Mouse (Mus musculus) hindlimb bud, embryonic 11.5 days (tissue): ENCODE data around the gene Fkbp11.
"Not testable (repeated sequence)": the region's sequence is repeated elsewhere in the genome, so short reads cannot be mapped to it uniquely, and the experiment has no call there.

ENCODE experiments used
- DNase-seq: peaks from one replicate; pipeline ENCODE4 v3.0.0-alpha.2; 2012; ENCODE audit warnings: low read depth, low spot score; ENCODE audit errors: extremely low spot score

Fkbp11 gene

DNA sequence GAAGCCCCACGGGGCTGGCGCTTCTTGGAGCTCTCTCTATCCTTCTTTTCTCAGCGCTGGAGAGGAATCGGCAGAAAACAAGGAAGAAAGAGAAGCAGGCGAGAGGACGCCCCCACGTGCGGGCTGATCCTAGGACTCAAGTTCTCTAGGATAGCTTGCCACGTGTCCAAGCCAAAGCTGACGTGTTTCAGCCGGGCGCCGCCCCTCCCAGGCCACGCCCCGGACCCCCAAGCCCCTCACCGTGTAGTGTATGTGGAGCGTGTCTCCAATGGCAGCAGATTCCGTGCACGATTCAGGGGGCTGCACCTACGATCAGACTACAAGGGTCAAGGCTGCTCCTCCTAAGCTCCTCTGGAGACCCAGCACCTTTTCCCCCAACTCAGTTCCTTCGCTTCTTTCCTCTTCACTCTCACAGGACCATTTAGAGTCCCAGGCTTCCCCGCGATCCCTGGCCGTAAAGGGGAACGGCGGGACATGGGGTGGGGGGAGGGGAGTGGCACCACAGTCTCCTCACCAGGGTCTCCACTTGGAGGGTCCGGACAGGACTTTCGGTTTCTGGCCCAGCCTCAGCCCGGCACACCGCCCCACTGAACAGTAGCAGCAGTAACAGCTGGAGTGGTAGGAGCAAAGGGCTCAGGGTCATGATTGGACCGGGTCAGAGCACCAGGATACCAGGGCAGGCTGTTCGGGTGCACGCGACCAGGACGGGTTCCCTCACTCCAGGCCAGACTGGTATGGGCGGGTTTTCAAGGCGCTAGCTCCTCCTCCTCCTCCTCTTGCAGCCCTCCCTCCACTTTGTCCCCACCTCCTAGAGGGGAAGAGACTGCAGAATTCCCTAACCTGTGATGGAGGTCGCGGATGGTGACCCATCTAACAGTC is at the start of gene Fkbp11:
Gene Fkbp11, minus strand, starts transcription at position 756 of the 879 bp plus-strand sequence.
- DNase-seq, result no peak

DNA sequence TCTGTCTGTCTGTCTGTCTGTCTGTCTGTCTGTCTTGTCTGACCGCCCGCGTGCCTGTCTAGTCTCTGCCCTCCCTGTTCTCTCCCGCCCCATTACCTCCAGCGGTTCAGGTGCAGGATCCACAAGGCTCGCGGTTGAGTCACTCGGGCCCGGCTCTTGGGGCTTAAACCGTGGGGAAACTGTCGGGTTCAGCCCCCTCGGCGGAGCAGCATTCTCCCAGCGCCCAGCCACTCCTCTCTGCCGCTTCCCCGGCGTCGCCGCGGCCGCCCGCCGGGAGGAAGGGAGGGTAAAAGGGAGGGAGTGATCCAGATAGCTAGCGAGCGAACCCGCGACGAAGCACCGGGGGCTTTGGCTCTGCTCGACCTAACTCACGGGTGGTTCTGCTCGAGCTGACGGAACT is 49.8 kb upstream of the Fkbp11 start, which contains the start of gene Wnt10b:
Gene Wnt10b, minus strand, starts transcription at position 389 of the 400 bp plus-strand sequence.
- no peak for DNase-seq

DNA sequence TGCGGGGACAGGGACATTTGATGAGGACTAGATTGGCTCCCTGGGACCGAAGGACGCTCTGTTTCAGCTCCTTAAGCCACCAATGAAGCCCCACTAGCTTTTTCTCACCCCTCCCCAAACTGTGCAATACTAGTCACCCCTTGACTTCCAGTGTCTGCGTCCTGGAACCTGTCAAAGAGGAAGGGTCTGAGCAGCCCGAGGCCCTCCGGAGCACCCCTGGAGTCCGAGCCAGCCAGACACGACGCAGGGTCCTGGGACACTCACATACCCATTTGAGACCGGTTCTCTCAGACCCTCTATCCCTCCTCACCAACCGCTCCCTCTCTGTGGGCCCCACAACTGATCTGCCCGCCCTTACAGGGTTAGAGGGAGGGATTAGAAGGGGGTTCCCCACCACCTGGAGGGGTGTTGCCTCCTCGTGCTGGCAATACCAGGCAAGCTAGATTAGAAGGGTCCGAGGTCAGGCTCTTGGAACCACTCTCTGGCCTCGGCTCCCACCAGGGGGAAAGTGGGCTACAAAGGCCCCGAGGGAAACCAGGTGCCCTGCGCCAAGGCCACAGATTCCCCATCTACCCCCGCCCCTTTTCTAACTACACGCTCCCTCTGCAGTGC is 49.1 kb upstream of the Fkbp11 start:
- no peak for DNase-seq

DNA sequence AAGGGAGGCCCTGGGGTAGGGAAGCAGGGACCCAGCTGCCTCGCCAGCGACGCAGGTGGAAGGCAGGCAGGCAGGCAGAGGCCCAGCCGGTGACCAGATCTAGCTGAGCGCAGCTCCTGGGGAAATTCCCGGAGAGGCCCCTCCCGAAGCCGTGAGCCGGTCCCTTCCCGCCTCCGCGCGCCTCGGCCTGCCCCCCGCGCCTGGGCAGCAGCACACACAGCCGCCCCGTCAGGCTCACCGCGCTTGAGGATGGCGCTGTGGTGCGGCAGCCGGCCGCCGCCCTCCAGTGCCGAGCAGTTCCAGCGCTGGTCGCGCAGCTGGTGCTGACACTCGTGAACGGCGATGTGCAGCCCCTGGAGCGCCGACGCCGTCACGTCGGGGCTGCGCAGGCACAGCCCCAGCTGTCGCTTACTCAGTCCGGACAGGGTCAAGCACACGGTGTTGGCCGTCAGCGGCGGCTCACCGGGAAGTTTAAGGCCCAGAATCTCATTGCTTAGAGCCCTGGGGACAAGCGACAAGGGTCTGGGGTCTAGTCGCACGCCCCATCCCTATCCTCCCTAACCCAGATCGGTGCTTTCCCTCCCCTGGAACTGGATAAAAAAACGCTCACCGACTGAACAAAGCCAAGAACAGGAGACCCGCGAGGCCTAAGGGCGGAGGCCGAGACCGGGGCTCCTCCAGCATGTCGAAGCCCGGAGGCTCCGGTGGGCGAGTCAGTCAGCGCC is 48.4 kb upstream of the Fkbp11 start:
- DNase-seq, result no peak

DNA sequence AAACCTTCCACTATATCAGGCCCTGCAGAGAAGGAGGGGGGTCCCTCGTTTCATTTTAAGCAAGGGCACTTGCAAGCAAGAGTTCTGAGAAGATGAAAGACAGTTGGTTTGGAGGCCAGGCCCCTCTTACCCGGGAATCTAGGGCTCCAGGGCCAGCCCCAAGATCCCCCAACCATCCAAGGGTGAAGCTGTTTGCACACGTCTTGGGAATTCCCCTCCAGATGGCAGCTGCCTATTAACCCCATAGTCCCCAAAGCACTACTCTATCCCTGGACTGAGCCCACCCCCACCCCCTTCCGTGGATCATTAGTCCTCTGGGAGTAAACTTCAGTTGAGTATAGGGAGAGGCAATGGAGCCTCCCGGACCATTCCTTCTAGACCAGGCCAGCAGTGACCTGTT is 47.5 kb upstream of the Fkbp11 start:
- no peak for DNase-seq

DNA sequence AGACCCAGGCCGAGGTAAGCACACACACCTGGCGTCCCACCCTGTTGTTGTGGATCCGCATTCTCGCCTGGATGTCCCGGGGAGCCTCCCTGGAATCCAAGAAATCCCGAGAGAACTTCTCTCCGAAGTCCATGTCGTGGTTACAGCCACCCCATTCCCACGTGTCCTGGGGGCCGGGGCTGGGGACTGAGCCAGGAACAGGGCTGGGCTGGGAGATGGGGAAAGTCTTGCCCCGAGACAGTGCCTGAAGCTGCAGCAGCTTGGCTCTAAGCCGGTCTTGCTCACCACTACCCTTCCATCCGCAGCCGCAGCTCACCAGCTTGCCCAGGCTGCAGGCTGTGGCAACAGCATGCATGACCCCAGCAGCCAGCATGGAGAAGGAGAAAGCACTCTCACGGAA is 46.1 kb upstream of the Fkbp11 start:
- no peak for DNase-seq

DNA sequence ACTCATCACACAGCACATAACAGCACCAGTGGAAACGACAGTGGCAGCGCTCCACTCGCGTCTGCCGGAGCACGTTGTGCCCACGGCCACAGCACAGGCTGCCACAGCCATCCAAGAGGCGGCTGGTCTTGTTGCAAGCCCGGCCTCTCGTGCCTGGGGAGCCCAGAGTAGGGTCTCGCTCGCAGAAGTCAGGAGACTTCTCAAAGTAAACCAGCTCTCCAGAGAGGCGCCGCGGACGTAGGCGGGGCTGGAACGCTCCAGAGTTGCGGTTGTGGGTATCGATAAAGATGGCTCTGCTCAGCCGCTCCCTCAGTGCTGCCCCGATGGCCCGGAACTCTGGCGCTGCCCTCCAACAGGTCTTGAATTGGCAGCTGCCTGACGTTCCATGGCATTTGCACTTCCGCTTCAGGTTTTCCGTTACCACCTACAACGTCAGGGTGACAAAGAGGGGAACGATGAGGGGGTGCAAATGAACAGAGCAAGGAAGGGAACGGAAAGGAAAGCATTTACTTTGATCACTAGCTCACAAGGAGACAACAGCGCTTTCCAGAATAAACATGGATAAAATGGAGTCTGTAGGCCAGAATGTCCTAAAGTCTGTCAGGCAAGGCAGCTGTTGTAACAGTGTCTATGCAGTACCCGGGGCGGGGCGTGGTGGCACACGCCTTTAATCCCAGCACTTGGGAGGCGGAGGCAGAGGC is 44.7 kb upstream of the Fkbp11 start:
- DNase-seq, result no peak

DNA sequence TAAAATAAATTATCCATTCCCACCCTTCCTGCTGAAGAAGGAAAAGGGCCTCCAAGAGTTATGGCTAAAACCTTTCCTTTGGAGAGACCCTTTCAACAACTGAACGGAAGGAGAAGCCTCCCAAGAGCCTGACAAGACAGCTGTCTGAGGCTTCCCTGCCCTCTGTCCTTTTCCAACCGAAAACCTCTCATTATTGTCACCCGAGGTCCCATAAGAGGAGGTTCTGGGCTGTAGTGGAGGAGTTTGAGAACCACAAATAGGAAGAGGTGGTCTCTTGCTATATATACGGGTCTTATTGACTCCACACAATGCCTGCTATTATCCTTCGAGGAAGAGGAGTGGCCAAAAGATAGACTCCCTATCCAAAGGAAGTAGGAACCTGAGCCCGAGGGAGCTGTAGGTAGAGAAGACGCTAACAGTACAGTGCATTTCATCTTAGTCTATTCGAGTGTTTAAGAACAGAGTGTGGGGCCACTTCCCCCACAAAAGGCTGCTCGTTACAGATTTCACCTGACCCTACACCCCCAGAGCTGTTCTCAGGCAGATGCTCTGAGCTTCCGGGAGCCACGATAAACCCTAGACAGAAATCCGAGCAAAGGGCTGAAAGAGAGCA is 43.9 kb upstream of the Fkbp11 start:
- no peak for DNase-seq

DNA sequence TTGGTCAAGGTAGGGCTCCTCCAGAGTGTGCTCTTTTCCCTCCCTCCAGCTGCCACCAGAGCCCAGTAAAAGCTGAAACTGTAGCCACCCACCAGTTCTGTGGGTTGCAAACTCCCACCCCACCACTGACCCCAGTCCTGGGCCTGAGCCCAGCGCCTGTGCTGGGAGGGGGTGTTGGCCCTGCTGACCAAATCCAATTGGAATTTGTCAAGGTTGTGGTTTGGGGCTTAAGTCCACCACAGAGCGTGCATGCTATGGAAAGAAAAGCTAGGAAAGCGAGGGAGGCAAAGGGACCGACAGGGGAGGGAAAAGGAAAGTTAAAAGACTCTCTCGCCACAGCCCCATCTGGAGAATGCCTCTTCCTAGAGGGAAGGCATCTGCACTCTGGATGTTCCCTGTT is 40.3 kb upstream of the Fkbp11 start:
- no peak for DNase-seq

DNA sequence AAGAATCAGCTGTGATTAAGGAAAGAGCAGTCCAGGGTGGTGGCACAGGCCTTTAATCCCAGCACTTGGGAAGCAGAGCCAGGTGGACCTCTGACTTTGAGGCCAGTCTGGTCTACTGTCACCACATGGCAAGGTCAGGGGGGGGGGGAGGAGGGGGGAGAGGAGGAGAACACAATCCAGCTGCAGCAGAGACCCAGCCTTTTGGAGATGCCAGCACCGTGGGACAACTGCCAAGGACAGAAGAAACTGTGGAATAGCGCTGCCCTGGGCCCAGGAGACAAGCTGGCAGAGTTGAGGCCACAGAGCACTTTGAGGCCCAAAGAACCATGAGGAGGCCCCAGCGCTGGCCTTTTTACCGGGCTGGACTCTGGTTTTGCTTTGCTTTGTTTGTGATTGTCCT is 37.9 kb upstream of the Fkbp11 start:
- DNase-seq, result no peak

DNA sequence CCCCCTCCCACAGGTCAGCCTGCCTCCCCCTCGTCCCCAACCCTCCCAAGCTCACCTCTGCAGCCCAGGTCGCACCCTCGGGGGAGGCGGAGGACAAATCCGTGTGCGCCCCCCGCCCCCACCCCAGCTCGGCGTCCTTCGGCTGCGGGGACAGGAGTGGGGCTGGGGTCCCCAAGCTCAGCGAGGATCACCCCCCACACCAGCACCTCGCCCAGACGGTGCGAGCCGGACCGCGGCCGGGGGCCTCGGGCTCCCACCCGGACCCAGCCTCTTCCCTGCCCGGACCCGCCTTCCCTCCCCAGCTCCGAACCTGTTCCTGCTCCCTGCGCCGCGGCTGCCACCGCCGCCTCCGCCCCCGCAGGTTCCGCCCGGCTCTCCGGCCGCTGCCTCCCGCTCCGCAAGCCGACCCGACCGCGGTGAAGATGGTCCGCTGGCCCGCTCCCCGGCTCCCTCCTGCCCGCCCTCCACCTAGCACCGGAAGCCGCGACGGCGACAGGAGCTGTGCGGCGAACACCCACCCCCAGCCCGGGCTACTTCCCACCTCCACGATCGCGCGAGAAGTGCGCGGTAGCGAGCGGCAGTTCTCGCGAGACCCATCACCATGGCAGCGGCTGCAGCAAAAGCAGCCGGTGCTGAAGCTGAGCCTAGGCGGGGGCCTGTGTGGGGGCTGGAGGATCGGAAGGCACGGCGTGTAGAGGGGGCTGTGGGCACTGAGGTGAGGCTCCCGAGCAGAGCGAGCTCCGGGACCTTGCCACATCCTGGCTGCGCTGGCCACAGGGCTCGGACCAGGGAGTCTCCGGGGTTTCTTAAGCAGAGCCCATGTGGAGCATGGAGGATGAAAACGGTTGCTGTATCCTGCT is 34.9 kb upstream of the Fkbp11 start, which contains the start of gene Arf3:
Gene Arf3, minus strand, starts transcription at position 545 of the 860 bp plus-strand sequence.
- DNase-seq, result peak; percentile 82

DNA sequence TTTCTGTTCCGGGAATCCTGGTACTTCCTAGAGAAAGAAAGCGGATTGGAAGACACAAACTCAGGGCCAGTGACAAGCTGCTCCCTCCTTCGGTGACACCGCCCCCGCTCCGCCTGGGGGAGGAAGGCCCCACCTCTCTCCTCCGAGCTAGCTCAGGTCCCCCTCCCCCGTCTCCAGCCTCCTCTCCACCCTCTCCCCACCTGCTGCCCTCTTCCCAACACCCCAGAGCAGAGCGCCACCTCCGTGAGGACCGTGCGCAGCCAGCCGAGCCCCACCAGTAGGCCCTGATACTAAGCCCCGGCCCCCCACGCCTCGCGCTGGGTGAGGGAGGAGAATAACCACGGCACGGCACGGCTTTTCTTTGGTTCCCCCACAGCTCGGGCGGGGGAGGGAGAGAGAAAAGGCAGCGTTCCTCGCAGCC is 34.2 kb upstream of the Fkbp11 start:
- no peak for DNase-seq

DNA sequence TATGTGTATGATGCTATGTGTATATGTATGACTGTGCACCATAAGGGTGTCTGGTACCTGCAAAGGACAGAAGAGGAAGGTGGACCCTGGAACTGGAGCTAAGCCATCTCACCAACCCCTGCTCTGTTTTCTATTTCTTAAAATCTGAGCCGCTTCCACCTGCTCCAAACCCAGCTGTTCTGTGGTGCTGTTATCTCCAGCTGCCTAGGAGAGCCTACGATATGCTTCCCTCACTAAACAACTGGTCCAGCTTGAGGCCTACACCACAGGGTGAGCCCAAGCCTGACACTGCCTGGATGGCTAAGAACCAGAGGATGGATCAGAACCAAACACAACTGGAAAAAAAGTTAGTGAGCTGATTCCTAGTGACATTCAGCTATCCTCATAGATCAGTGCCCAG is 26.1 kb upstream of the Fkbp11 start:
- DNase-seq, result no peak

DNA sequence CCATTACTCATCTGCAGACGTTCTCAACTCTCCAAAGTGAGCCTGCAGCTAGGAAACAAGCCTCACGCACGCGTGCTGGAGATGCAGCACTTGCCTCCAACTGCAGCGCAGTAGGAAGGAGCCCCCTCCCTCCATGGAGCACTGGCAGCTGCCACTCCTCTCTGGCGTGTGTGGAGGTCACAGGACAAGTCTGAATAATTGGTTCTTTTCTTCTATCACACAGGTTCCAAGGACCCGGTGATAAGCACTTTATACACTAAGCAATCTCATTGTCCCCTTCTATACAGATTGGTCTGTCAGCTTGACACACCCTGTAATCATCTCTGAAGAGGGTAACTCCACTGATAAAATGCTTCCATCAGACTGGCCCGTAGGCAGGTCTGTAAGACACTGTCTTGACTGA is 25.0 kb upstream of the Fkbp11 start:
- DNase-seq, result no peak

DNA sequence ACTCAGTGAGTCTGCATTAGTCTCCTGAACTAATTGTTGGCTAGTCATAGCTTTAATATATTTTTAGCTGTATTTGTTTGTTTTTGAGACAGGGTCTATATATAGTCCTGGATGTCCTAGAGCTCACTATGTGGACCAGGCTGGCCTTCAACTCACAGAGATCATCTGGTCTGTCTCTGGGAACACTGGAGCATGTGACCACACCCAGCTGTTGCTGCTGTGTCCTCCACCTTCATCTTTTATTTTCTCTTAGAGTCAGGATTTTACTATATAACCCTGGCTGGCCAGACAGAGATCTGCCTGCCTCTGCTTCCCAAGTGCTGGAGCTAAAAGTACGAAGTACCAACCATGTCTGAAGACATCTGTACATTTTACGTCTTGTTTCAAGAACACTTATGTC is 21.1 kb upstream of the Fkbp11 start:
- DNase-seq, result no peak

DNA sequence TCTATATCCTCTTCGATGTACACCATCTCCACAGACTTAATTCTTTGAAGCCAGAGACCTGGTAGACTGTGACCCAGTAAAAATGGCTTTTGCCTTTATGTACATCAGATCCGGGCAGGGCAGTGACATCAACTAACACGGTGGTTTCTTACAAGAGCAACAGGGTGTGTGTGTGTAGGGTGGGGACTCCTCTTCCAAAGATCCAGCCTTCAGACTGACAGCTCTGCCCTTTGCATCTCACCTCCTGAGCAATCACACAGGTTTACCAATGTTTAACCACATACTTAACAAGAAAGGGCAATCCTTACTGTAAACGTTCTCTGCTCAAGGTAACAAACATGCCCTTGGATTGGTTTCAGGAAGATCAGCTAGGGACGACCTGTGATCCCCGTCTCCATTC is 19.3 kb upstream of the Fkbp11 start:
- no peak for DNase-seq

DNA sequence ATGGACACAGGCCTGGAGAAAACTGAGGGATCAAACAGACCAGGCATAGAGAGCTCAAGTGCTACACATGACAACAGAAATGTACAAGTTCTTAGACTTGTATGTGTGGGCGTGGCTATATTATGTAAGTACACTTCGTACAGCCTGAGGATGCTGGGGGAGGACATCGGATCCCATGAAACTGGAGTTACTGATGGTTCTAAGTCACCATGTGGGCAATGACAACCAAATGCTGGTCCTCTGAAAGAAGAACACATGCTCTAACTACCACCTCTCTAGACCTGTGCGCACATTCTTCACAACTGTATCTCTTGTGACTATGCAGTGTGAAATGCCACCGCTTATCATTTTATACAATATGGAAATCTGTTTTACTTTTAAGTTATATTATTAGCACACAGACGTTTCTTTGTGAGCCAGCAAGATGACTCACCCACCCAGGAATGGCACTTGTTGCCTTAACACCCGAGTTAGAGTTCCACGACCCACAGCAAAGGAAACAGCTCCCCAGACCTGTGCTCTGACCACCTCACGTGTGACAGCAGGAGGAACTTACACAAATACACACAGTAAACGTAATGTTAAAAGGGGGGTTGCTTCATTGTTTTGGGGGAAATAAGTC is 18.5 kb upstream of the Fkbp11 start:
- no peak for DNase-seq

DNA sequence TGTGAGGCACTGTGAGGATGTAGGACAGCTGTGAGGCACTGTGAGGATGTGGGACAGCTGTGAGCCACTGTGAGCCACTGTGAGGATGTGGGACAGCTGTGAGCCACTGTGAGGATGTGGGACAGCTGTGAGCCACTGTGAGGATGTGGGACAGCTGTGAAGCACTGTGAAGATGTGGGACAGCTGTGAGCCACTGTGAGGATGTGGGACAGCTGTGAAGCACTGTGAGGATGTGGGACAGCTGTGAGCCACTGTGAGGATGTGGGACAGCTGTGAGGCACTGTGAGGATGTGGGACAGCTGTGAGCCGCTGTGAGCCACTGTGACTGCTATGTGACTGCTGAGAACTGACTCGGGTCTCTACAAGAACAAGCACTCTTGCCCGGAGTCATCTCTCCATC is 15.9 kb upstream of the Fkbp11 start:
- not testable (repeated sequence) for DNase-seq

DNA sequence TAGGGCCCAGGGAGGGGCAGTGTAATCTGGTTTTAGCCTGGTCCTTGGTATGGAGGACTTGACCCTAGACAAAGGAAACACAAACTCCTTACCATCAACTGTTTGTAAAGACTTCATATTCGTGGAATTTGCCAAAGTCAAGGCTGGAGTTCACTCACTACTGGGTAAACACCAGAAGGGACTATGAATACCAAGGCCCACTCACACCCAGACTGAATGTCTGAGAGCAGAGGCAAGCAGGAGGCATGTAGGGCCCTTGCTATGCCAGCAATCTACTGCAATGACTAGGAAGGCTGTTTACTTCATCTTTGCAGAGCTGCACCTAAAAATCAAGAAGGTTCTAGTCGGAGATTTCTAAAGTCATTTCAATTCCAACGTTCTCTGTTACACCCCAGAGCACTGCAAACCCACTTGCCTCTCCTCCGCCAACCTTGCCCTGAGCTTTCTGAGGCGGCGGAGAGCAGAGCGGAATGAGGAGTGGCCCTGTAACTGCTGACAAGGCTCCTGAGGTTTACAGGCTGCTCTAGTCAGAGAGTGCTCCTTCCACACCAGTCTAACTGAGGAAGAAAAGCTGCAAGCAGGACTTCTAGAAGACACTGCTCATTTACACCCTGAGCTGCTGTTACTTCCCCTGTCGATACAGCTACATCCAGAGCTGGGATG is 14.9 kb upstream of the Fkbp11 start:
- DNase-seq, result no peak
